Mouse (Mus musculus): ENCODE results near the gene Farp1. TPM values are rescaled to one million over a fixed set of nuclear protein-coding genes. Genes with fewer than 3 reads are reported as not detected.

Gene Farp1
- polyA plus RNA-seq, 1 experiment from 2014 or later = 8.8 TPM

DNA sequence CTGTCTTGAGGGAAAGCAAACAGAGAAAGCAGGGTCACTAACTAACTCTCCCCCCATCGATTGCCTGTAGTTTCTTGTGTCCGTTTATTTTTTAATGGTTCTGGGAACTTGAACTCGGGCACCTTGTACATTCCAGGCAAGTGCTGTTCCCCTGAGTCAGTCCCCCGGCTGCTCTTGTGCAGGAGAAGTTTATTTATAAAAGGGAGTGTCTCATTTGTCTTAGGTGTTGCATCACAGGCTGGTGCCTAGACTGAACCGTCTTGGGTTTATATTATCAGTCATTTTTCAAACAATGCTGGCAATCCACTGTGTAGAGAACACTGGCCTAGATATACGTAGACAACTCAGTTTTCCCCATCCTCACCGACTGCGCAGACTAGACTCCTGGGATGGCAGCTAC, 204.4 kb downstream of the Farp1 start:
- H3K9ac ChIP-seq = no peak overlapping the region
- no peak overlapping the region for H3K4me2 ChIP-seq
- no peak for ATAC-seq
- no peak overlapping the region for H3K27ac ChIP-seq
- 63% methylated on average over 8 of the region's 8 CpGs for WGBS (ENCODE audit: insufficient replicate concordance)
- peaks cover 21% of the 10 kb centered on the region for H3K36me3 ChIP-seq
- H3K27me3 ChIP-seq (replicated peaks) = no peaks in the 10 kb centered on the region
- H3K9me3 ChIP-seq (replicated peaks) = no peaks in the 10 kb centered on the region
- no peak overlapping the region for H3K4me3 ChIP-seq
- no peaks in the 10 kb centered on the region; the same call in 1 of the 2 replicates for H3K4me1 ChIP-seq

DNA sequence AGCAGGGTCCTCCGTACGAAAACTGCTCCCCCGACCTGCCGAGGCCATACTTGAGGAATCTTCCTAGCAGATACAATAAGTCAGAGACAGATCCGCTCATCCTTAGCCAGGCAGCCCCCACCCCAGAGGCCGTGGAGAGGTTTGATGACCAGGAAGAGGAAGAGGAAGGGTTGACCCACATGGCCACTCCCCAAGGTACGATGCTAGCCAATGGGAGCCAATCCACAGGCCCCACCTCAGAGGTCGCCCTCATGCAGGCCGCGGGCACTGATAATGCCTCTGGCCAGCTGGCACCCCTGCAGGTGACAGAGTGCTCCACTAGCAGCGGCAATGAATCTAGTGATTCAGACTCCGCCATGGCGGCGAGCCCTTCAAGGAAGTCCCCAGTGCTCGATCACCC, 209.1 kb downstream of the Farp1 start:
- Histone ChIP-seq H3K4me2 (no peak overlapping the region), H3K36me3 (peaks cover 21% of the 10 kb centered on the region), H3K27ac (no peak overlapping the region), H3K9ac (no peak overlapping the region), H3K4me3 (no peak overlapping the region), H3K4me1 (no peaks in the 10 kb centered on the region), H3K9me3 (replicated peaks) (no peaks in the 10 kb centered on the region), H3K27me3 (replicated peaks) (no peaks in the 10 kb centered on the region)
- ATAC-seq = no peak
- WGBS (ENCODE audit: insufficient replicate concordance) = 80% methylated on average over 15 of the region's 15 CpGs

- WGBS (ENCODE audit: insufficient replicate concordance) = 72% methylated on average over 14 of the region's 14 CpGs
- Histone ChIP-seq H3K9me3 (replicated peaks) (no peaks in the 10 kb centered on the region), H3K4me2 (no peak overlapping the region), H3K4me1 (no peaks in the 10 kb centered on the region), H3K9ac (no peak overlapping the region), H3K27me3 (replicated peaks) (no peaks in the 10 kb centered on the region), H3K36me3 (peaks cover 16% of the 10 kb centered on the region), H3K27ac (no peak overlapping the region), H3K4me3 (no peak overlapping the region)
- ATAC-seq = no peak
Measured at GRCm38 (mm10) chr14:121246048-121246731, 211.2 kb downstream of the Farp1 start.

DNA sequence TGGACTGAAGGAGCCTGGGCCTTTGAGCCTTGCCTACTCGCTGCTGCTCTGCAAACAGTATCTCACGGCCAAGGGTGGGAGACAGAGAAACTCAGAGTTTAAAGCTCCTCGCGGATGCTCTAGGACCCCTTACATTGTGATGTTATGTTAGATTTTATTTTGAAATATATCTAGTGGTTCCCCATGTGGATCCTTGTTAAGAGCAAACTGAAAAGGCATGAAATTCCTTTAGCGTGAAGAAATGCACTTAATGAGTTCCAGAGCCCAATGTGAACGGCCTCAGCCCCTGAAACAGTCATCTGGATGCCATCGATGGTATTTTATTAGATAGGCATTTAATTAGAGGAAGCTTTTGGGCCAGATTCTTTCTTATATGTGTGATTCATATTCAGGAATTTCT, 212.3 kb downstream of the Farp1 start:
- WGBS (ENCODE audit: insufficient replicate concordance) = 75% methylated on average over 7 of the region's 7 CpGs
- Histone ChIP-seq H3K36me3 (peaks cover 16% of the 10 kb centered on the region), H3K27me3 (replicated peaks) (no peaks in the 10 kb centered on the region), H3K4me1 (no peaks in the 10 kb centered on the region), H3K4me2 (no peak overlapping the region), H3K9ac (no peak overlapping the region), H3K9me3 (replicated peaks) (no peaks in the 10 kb centered on the region), H3K4me3 (no peak overlapping the region), H3K27ac (no peak overlapping the region)
- ATAC-seq = no peak

DNA sequence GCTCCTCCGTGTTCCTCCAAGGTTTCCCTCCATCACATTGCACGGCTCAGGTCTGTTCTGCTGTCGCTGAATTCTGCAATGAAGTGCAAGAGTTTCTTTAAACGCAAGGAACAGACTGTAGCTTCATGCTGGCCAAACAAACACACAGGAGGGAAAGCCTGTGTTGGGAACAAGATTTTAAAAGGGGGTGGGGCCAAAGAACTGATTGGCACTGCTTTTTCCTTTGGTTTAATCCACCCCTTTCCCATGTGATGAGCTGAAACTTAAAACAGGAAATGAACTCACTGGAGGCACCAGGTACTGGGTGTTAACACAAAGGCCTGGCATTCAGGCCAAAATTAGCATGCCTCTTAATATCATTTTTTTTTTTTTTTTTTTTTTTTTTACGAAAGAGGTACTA, 213.3 kb downstream of the Farp1 start:
- no peaks in the 10 kb centered on the region for H3K4me1 ChIP-seq
- no peak overlapping the region for H3K4me2 ChIP-seq
- H3K27me3 ChIP-seq (replicated peaks) = no peaks in the 10 kb centered on the region
- H3K9ac ChIP-seq = no peak overlapping the region
- H3K27ac ChIP-seq = no peak overlapping the region
- ATAC-seq = no peak
- H3K36me3 ChIP-seq = peaks cover 10% of the 10 kb centered on the region
- no peaks in the 10 kb centered on the region for H3K9me3 ChIP-seq (replicated peaks)
- no peak overlapping the region for H3K4me3 ChIP-seq
- 69% methylated on average over 5 of the region's 5 CpGs for WGBS (ENCODE audit: insufficient replicate concordance)

DNA sequence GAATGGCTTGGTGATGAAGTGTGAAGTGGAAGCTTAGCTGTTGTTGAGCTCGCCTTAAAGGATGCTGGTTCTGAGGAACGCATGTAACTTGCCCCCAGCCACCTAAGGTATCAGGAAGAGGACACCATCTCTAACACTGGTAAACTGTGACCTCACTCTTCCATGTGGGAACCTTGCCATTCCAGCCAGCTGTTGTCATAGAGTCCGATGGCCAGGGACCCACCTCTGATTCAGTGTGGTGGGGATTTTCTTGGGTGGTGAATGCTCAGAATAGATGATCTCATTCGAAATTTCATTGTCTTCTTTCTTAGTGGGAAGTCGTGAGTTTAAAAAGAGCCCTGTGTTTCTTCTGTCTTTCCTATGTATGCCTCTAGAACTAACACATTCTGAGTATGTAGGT, 216.1 kb downstream of the Farp1 start:
- WGBS (ENCODE audit: insufficient replicate concordance) = 67% methylated on average over 5 of the region's 5 CpGs
- H3K4me1 ChIP-seq = no peaks in the 10 kb centered on the region
- H3K9ac ChIP-seq = no peak overlapping the region
- no peaks in the 10 kb centered on the region for H3K27me3 ChIP-seq (replicated peaks)
- H3K4me3 ChIP-seq = no peak overlapping the region
- H3K9me3 ChIP-seq (replicated peaks) = no peaks in the 10 kb centered on the region
- H3K36me3 ChIP-seq = 0 out of 2 replicates have a peak, but pooled peaks cover 3% of the 10 kb centered on the region
- H3K27ac ChIP-seq = no peak overlapping the region
- ATAC-seq = no peak
- H3K4me2 ChIP-seq = no peak overlapping the region

DNA sequence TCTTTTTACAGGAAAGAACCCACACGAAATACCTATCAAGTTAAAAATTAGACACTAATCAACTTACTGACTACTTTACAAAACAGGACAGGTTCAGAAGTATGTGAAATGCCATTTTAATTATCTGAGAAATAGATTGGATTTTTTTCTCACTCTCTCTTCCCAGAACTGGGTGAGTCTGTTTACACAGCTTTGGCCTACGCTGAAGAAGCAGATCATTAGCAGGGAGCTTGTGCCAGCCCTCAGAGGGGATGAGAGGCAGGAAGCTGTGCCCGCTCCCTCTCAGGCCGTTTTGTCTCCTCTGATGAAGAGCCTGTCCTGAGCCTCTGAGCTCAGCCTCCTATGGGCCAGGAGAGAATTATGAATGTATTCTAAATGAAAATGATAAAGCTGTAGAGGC, 216.7 kb downstream of the Farp1 start:
- no peak overlapping the region for H3K4me2 ChIP-seq
- WGBS (ENCODE audit: insufficient replicate concordance) = 49% methylated on average over 4 of the region's 4 CpGs

GRCm38 (mm10) chr14:121252542-121252941, 217.5 kb downstream of the Farp1 start:
- H3K4me1 ChIP-seq = no peaks in the 10 kb centered on the region
- H3K27ac ChIP-seq = no peak overlapping the region
- WGBS (ENCODE audit: insufficient replicate concordance) = 72% methylated on average over 10 of the region's 10 CpGs
- no peak overlapping the region for H3K4me3 ChIP-seq
- no peak overlapping the region for H3K4me2 ChIP-seq
- no peak for ATAC-seq
- H3K27me3 ChIP-seq (replicated peaks) = no peaks in the 10 kb centered on the region
- H3K9ac ChIP-seq = no peak overlapping the region
- H3K36me3 ChIP-seq = peaks cover 11% of the 10 kb centered on the region; the same call in 1 of the 2 replicates
- no peaks in the 10 kb centered on the region for H3K9me3 ChIP-seq (replicated peaks)

More for the DNA sequence above, 216.7 kb downstream of the Farp1 start:
- Histone ChIP-seq H3K27me3 (replicated peaks) (no peaks in the 10 kb centered on the region), H3K4me1 (no peaks in the 10 kb centered on the region), H3K4me3 (no peak overlapping the region), H3K9me3 (replicated peaks) (no peaks in the 10 kb centered on the region), H3K27ac (no peak overlapping the region), H3K36me3 (peaks cover 5% of the 10 kb centered on the region; the same call in 1 of the 2 replicates), H3K9ac (no peak overlapping the region)
- ATAC-seq = no peak

- Histone ChIP-seq H3K9ac (no peak overlapping the region), H3K27me3 (replicated peaks) (no peaks in the 10 kb centered on the region), H3K4me2 (no peak overlapping the region), H3K4me1 (no peaks in the 10 kb centered on the region), H3K27ac (no peak overlapping the region), H3K36me3 (peaks cover 11% of the 10 kb centered on the region; the same call in 1 of the 2 replicates), H3K4me3 (no peak overlapping the region), H3K9me3 (replicated peaks) (no peaks in the 10 kb centered on the region)
- no peak for ATAC-seq
- 68% methylated on average over 10 of the region's 10 CpGs for WGBS (ENCODE audit: insufficient replicate concordance)
Measured at GRCm38 (mm10) chr14:121254869-121255268, 219.9 kb downstream of the Farp1 start.

- Histone ChIP-seq H3K36me3 (peaks cover 11% of the 10 kb centered on the region; the same call in 1 of the 2 replicates), H3K4me2 (no peak overlapping the region), H3K4me1 (no peaks in the 10 kb centered on the region), H3K9ac (no peak overlapping the region), H3K27ac (no peak overlapping the region), H3K4me3 (no peak overlapping the region), H3K9me3 (replicated peaks) (no peaks in the 10 kb centered on the region), H3K27me3 (replicated peaks) (no peaks in the 10 kb centered on the region)
- no peak for ATAC-seq
- WGBS (ENCODE audit: insufficient replicate concordance) = 72% methylated on average over 13 of the region's 13 CpGs
Measured at GRCm38 (mm10) chr14:121255469-121255868, 220.5 kb downstream of the Farp1 start.

- 69% methylated on average over 7 of the region's 7 CpGs for WGBS (ENCODE audit: insufficient replicate concordance)
- no peak overlapping the region for H3K9ac ChIP-seq
- no peak overlapping the region for H3K4me3 ChIP-seq
- no peak overlapping the region for H3K4me2 ChIP-seq
- H3K4me1 ChIP-seq = 0 out of 2 replicates have a peak, but pooled peaks cover 3% of the 10 kb centered on the region
- H3K36me3 ChIP-seq = peaks cover 11% of the 10 kb centered on the region; the same call in 1 of the 2 replicates
- no peaks in the 10 kb centered on the region for H3K9me3 ChIP-seq (replicated peaks)
- no peaks in the 10 kb centered on the region for H3K27me3 ChIP-seq (replicated peaks)
- ATAC-seq = no peak
- H3K27ac ChIP-seq = no peak overlapping the region
Measured at GRCm38 (mm10) chr14:121256896-121257295, 221.9 kb downstream of the Farp1 start.

DNA sequence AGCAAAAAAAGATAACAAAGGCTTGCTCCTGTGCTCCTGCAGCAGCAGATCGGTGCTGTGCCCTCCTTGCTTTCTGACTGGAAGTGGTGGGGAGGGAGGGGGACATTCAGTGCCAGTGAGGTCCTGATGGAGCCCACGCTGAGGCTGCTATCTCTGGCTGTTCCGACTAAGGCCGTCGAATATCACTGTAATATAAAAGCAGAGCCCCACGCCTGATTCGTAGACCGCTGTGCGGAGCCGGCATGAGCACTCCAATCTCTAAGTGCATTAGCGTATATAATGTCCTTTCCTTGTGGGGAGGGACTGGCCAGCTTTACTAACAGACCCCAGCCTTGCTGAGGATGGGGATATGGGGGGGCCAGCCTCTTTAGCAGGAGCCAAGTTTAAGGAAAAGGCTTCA, 224.3 kb downstream of the Farp1 start:
- Histone ChIP-seq H3K9me3 (replicated peaks) (no peaks in the 10 kb centered on the region), H3K27me3 (replicated peaks) (no peaks in the 10 kb centered on the region), H3K4me2 (no peak overlapping the region), H3K4me1 (peaks cover 12% of the 10 kb centered on the region; the same call in 1 of the 2 replicates), H3K9ac (no peak overlapping the region), H3K27ac (no peak overlapping the region), H3K36me3 (peaks cover 11% of the 10 kb centered on the region; the same call in 1 of the 2 replicates), H3K4me3 (no peak overlapping the region)
- no peak for ATAC-seq
- 72% methylated on average over 11 of the region's 11 CpGs for WGBS (ENCODE audit: insufficient replicate concordance)
